Mouse (Mus musculus) spleen, adult 2 months (tissue): Measurements from ENCODE around the gene Gm17949. TPM values are rescaled to one million over a fixed set of nuclear protein-coding genes. Genes with fewer than 3 reads are reported as not detected.

Experiments used
- DNase-seq, 2 experiments: peaks; one replicate each; pipeline versions ENCODE4 v3.0.0 to v3.0.0-alpha.2; 2012 to 2021; ENCODE audit warnings: low spot score in 2 of 2, low read depth in 1 of 2
- H3K27ac ChIP-seq: fragments of 200-500 bp; 2 replicates; pipeline ENCODE4 v1.5.1; 2012; ENCODE audit warnings: low read length, inconsistent platforms; ENCODE audit not compliant: insufficient read depth
- H3K27me3 ChIP-seq: fragments of 200-500 bp; 2 replicates; pipeline ENCODE4 v1.6.1; 2012; ENCODE audit warnings: mild to moderate bottlenecking, moderate library complexity, low read length, inconsistent platforms; ENCODE audit not compliant: control insufficient read depth, insufficient read depth
- H3K36me3 ChIP-seq: fragments of 200-500 bp; 2 replicates; pipeline ENCODE4 v1.6.1; 2012; ENCODE audit warnings: mild to moderate bottlenecking, low read length, inconsistent platforms; ENCODE audit not compliant: control insufficient read depth, insufficient read depth
- H3K4me1 ChIP-seq: fragments of 200-500 bp; 2 replicates; pipeline ENCODE4 v1.6.1; 2011; ENCODE audit warnings: inconsistent platforms; ENCODE audit not compliant: control insufficient read depth, insufficient read depth, insufficient read length
- H3K4me3 ChIP-seq: fragments of 200-500 bp; 2 replicates; pipeline ENCODE4 v1.5.1; 2011; ENCODE audit warnings: mild to moderate bottlenecking, inconsistent platforms; ENCODE audit not compliant: insufficient read depth, insufficient read length; ENCODE audit errors: extremely low read depth
- CTCF ChIP-seq: fragments of 200-500 bp; IDR thresholded peaks from 2 replicates; pipeline ENCODE4 v1.5.1; 2011; ENCODE audit warnings: mild to moderate bottlenecking, inconsistent platforms; ENCODE audit not compliant: insufficient read depth, insufficient read length, insufficient replicate concordance; ENCODE audit errors: extremely low read depth
- POLR2A ChIP-seq: fragments of 200-500 bp; IDR thresholded peaks from 2 replicates; pipeline ENCODE4 v1.6.1; 2011; ENCODE audit warnings: low read depth, low read length, inconsistent platforms
- WGBS: fragments of 180-500 bp; shearing (Covaris S2); methylation state at CpG from one replicate; pipeline ENCODE4 v1.1.7; 2018; 5-methylcytosine and 5-hydroxymethylcytosine counted together
- polyA plus RNA-seq: library from polyadenylated mRNA; depleted of rRNA; stranded (reverse); fragments of >200 nt; gene quantifications from 2 replicates; pipeline ENCODE4 v1.2.3, GENCODE M21; 2012; rRNA removed

Gene Gm17949
- 0.07 and 0.12 TPM in 2 replicates for polyA plus RNA-seq

- no peak for TF ChIP-seq CTCF
- peak; percentile 98 for TF ChIP-seq POLR2A
- Histone ChIP-seq H3K4me1 (peaks cover 4% of the 10 kb centered on the region; the same call in 1 of the 2 replicates), H3K27ac (peak within 1 kb of the TSS; percentile 89), H3K36me3 (peaks cover 9% of the 10 kb centered on the region), H3K27me3 (no peaks in the 10 kb centered on the region), H3K4me3 (peak within 1 kb of the TSS; percentile 98)
- WGBS = 1% methylated on average over 51 of the region's 51 CpGs
- peak; percentile 82 to 98 for DNase-seq
Measured at GRCm38 (mm10) chr17:57011236-57012141, at the start of gene Gm17949, which contains the start of gene Gtf2f1. Gene Gm17949 (plus strand): TSS chr17:57011469. Gene Gtf2f1 (minus strand): TSS chr17:57011288.

GRCm38 (mm10) chr17:56961880-56962279 lies 49.4 kb upstream of the Gm17949 start:
- Histone ChIP-seq H3K4me3 (no peak overlapping the region), H3K27ac (no peak overlapping the region), H3K36me3 (no peaks in the 10 kb centered on the region), H3K4me1 (0 out of 2 replicates have a peak, but pooled peaks cover 3% of the 10 kb centered on the region), H3K27me3 (no peaks in the 10 kb centered on the region)
- DNase-seq = no peak
- TF ChIP-seq CTCF (no peak), POLR2A (no peak)
- 93% methylated on average over 4 of the region's 4 CpGs for WGBS

- Histone ChIP-seq H3K4me3 (no peak overlapping the region), H3K4me1 (0 out of 2 replicates have a peak, but pooled peaks cover 3% of the 10 kb centered on the region), H3K27ac (no peak overlapping the region), H3K36me3 (no peaks in the 10 kb centered on the region), H3K27me3 (no peaks in the 10 kb centered on the region)
- no peak for DNase-seq
- no peak for TF ChIP-seq POLR2A
- TF ChIP-seq CTCF = no peak
- 75% methylated on average over 5 of the region's 5 CpGs for WGBS
Measured at GRCm38 (mm10) chr17:56962642-56963405, 48.4 kb upstream of the Gm17949 start.

GRCm38 (mm10) chr17:56963646-56964045 lies 47.6 kb upstream of the Gm17949 start:
- DNase-seq = no peak
- H3K4me3 ChIP-seq = no peak overlapping the region
- WGBS = 85% methylated on average over 6 of the region's 6 CpGs
- no peak overlapping the region for H3K27ac ChIP-seq
- H3K27me3 ChIP-seq = no peaks in the 10 kb centered on the region
- no peaks in the 10 kb centered on the region for H3K4me1 ChIP-seq
- no peaks in the 10 kb centered on the region for H3K36me3 ChIP-seq
- no peak for TF ChIP-seq POLR2A
- TF ChIP-seq CTCF = no peak

- WGBS = 62% methylated on average over 3 of the region's 3 CpGs
Measured at GRCm38 (mm10) chr17:56969321-56969720, 41.9 kb upstream of the Gm17949 start.

GRCm38 (mm10) chr17:56970081-56970480 lies 41.2 kb upstream of the Gm17949 start:
- Histone ChIP-seq H3K27ac (no peak overlapping the region), H3K27me3 (no peaks in the 10 kb centered on the region), H3K4me1 (no peaks in the 10 kb centered on the region), H3K4me3 (no peak overlapping the region), H3K36me3 (no peaks in the 10 kb centered on the region)
- no peak for TF ChIP-seq POLR2A
- 69% methylated on average over 5 of the region's 5 CpGs for WGBS
- DNase-seq = no peak

More at GRCm38 (mm10) chr17:56969321-56969720, 41.9 kb upstream of the Gm17949 start:
- H3K36me3 ChIP-seq = no peaks in the 10 kb centered on the region
- no peaks in the 10 kb centered on the region for H3K27me3 ChIP-seq
- no peaks in the 10 kb centered on the region for H3K4me1 ChIP-seq
- H3K4me3 ChIP-seq = no peak overlapping the region
- TF ChIP-seq CTCF = no peak
- TF ChIP-seq POLR2A = no peak
- no peak overlapping the region for H3K27ac ChIP-seq
- DNase-seq = no peak
